Mouse (Mus musculus): ENCODE data around the gene Ston1. TPM values are rescaled to one million over a fixed set of nuclear protein-coding genes. Genes with fewer than 3 reads are reported as not detected.

Gene Ston1
- polyA plus RNA-seq, 1 experiment: 34.6 TPM

GRCm38 (mm10) chr17:88621374-88621773, 23.9 kb downstream of the Ston1 start:
- Histone ChIP-seq H3K4me3 (ENCODE audit: insufficient read depth, poor library complexity, severe bottlenecking) (no peak overlapping the region), H3K27me3 (ENCODE audit: control insufficient read depth, insufficient read depth, insufficient read length) (no peaks in the 10 kb centered on the region), H3K79me2 (ENCODE audit: control insufficient read depth, insufficient read depth) (peaks cover 58% of the 10 kb centered on the region), H3K36me3 (ENCODE audit: control insufficient read depth, insufficient read depth) (peaks cover 24% of the 10 kb centered on the region), H3K79me3 (ENCODE audit: low read depth) (peaks cover 25% of the 10 kb centered on the region), H3ac (ENCODE audit: control insufficient read depth, insufficient read length, low read depth) (no peak overlapping the region)
- no peak for TF ChIP-seq MAX (IDR thresholded peaks at IDR 0.05)
- TF ChIP-seq MYOG (IDR thresholded peaks at IDR 0.05; ENCODE audit: control insufficient read depth, extremely low read depth, insufficient read length): no peak
- TF ChIP-seq USF1 (IDR thresholded peaks at IDR 0.05; ENCODE audit: low read depth): no peak
- no peak for TF ChIP-seq CTCF (IDR thresholded peaks at IDR 0.05; ENCODE audit: control insufficient read depth, insufficient read depth, insufficient read length)
- TF ChIP-seq FOSL1 (IDR thresholded peaks at IDR 0.05; ENCODE audit: insufficient read depth, low read length, poor library complexity, severe bottlenecking): no peak
- TF ChIP-seq CEBPB (IDR thresholded peaks at IDR 0.05; ENCODE audit: low read depth): no peak

- no peak for TF ChIP-seq USF1 (IDR thresholded peaks at IDR 0.05; ENCODE audit: low read depth)
- no peak for TF ChIP-seq MYOG (IDR thresholded peaks at IDR 0.05; ENCODE audit: control insufficient read depth, extremely low read depth, insufficient read length)
- no peak for TF ChIP-seq MYOD1 (IDR thresholded peaks at IDR 0.05; ENCODE audit: control insufficient read depth, insufficient read length, low read depth)
- TF ChIP-seq MAX (IDR thresholded peaks at IDR 0.05): no peak
- TF ChIP-seq FOSL1 (IDR thresholded peaks at IDR 0.05; ENCODE audit: insufficient read depth, low read length, poor library complexity, severe bottlenecking): no peak
- no peak for TF ChIP-seq CTCF (IDR thresholded peaks at IDR 0.05; ENCODE audit: control insufficient read depth, insufficient read depth, insufficient read length)
- no peak for TF ChIP-seq CEBPB (IDR thresholded peaks at IDR 0.05; ENCODE audit: low read depth)
- peaks cover 63% of the 10 kb centered on the region for H3K79me2 ChIP-seq (ENCODE audit: control insufficient read depth, insufficient read depth)
Observed at GRCm38 (mm10) chr17:88622711-88623110, 25.2 kb downstream of the Ston1 start.

GRCm38 (mm10) chr17:88624386-88624785, 26.9 kb downstream of the Ston1 start:
- no peak for TF ChIP-seq MYOG (IDR thresholded peaks at IDR 0.05; ENCODE audit: control insufficient read depth, extremely low read depth, insufficient read length)
- TF ChIP-seq CEBPB (IDR thresholded peaks at IDR 0.05; ENCODE audit: low read depth): no peak
- Histone ChIP-seq H3K79me3 (ENCODE audit: low read depth) (peaks cover 36% of the 10 kb centered on the region), H3K36me3 (ENCODE audit: control insufficient read depth, insufficient read depth) (peaks cover 19% of the 10 kb centered on the region), H3ac (ENCODE audit: control insufficient read depth, insufficient read length, low read depth) (no peak overlapping the region), H3K4me3 (ENCODE audit: insufficient read depth, poor library complexity, severe bottlenecking) (no peak overlapping the region), H3K79me2 (ENCODE audit: control insufficient read depth, insufficient read depth) (peaks cover 78% of the 10 kb centered on the region), H3K27me3 (ENCODE audit: control insufficient read depth, insufficient read depth, insufficient read length) (no peaks in the 10 kb centered on the region)

More at GRCm38 (mm10) chr17:88622711-88623110, 25.2 kb downstream of the Ston1 start:
- H3K79me3 ChIP-seq (ENCODE audit: low read depth): peaks cover 26% of the 10 kb centered on the region
- H3ac ChIP-seq (ENCODE audit: control insufficient read depth, insufficient read length, low read depth): no peak overlapping the region
- H3K36me3 ChIP-seq (ENCODE audit: control insufficient read depth, insufficient read depth): peaks cover 19% of the 10 kb centered on the region
- no peaks in the 10 kb centered on the region for H3K27me3 ChIP-seq (ENCODE audit: control insufficient read depth, insufficient read depth, insufficient read length)
- no peak overlapping the region for H3K4me3 ChIP-seq (ENCODE audit: insufficient read depth, poor library complexity, severe bottlenecking)

GRCm38 (mm10) chr17:88625350-88625749, 27.9 kb downstream of the Ston1 start:
- H3K27me3 ChIP-seq (ENCODE audit: control insufficient read depth, insufficient read depth, insufficient read length): no peaks in the 10 kb centered on the region
- peaks cover 19% of the 10 kb centered on the region for H3K36me3 ChIP-seq (ENCODE audit: control insufficient read depth, insufficient read depth)
- peaks cover 87% of the 10 kb centered on the region for H3K79me2 ChIP-seq (ENCODE audit: control insufficient read depth, insufficient read depth)
- no peak overlapping the region for H3K4me3 ChIP-seq (ENCODE audit: insufficient read depth, poor library complexity, severe bottlenecking)
- H3K79me3 ChIP-seq (ENCODE audit: low read depth): peaks cover 41% of the 10 kb centered on the region
- TF ChIP-seq MYOG (IDR thresholded peaks at IDR 0.05; ENCODE audit: control insufficient read depth, extremely low read depth, insufficient read length) (no peak), USF1 (IDR thresholded peaks at IDR 0.05; ENCODE audit: low read depth) (no peak), CTCF (IDR thresholded peaks at IDR 0.05; ENCODE audit: control insufficient read depth, insufficient read depth, insufficient read length) (no peak), CEBPB (IDR thresholded peaks at IDR 0.05; ENCODE audit: low read depth) (no peak), FOSL1 (IDR thresholded peaks at IDR 0.05; ENCODE audit: insufficient read depth, low read length, poor library complexity, severe bottlenecking) (no peak), MAX (IDR thresholded peaks at IDR 0.05) (no peak), MYOD1 (IDR thresholded peaks at IDR 0.05; ENCODE audit: control insufficient read depth, insufficient read length, low read depth) (no peak)
- H3ac ChIP-seq (ENCODE audit: control insufficient read depth, insufficient read length, low read depth): no peak overlapping the region

GRCm38 (mm10) chr17:88625931-88626330, 28.4 kb downstream of the Ston1 start:
- H3K27me3 ChIP-seq (ENCODE audit: control insufficient read depth, insufficient read depth, insufficient read length): no peaks in the 10 kb centered on the region
- no peak overlapping the region for H3K4me3 ChIP-seq (ENCODE audit: insufficient read depth, poor library complexity, severe bottlenecking)
- TF ChIP-seq USF1 (IDR thresholded peaks at IDR 0.05; ENCODE audit: low read depth): peak; percentile 25
- TF ChIP-seq CEBPB (IDR thresholded peaks at IDR 0.05; ENCODE audit: low read depth): peak; percentile 92
- no peak for TF ChIP-seq FOSL1 (IDR thresholded peaks at IDR 0.05; ENCODE audit: insufficient read depth, low read length, poor library complexity, severe bottlenecking)
- TF ChIP-seq MYOD1 (IDR thresholded peaks at IDR 0.05; ENCODE audit: control insufficient read depth, insufficient read length, low read depth): no peak
- peaks cover 44% of the 10 kb centered on the region for H3K79me3 ChIP-seq (ENCODE audit: low read depth)
- peaks cover 93% of the 10 kb centered on the region for H3K79me2 ChIP-seq (ENCODE audit: control insufficient read depth, insufficient read depth)
- H3ac ChIP-seq (ENCODE audit: control insufficient read depth, insufficient read length, low read depth): no peak overlapping the region
- H3K36me3 ChIP-seq (ENCODE audit: control insufficient read depth, insufficient read depth): peaks cover 19% of the 10 kb centered on the region

GRCm38 (mm10) chr17:88626347-88626811, 28.9 kb downstream of the Ston1 start:
- H3K36me3 ChIP-seq (ENCODE audit: control insufficient read depth, insufficient read depth): peaks cover 19% of the 10 kb centered on the region
- peak overlapping the region; percentile 30 for H3K4me3 ChIP-seq (ENCODE audit: insufficient read depth, poor library complexity, severe bottlenecking)
- peak overlapping the region; percentile 61 for H3ac ChIP-seq (ENCODE audit: control insufficient read depth, insufficient read length, low read depth)
- no peaks in the 10 kb centered on the region for H3K27me3 ChIP-seq (ENCODE audit: control insufficient read depth, insufficient read depth, insufficient read length)
- peaks cover 93% of the 10 kb centered on the region for H3K79me2 ChIP-seq (ENCODE audit: control insufficient read depth, insufficient read depth)
- peak; percentile 12 for TF ChIP-seq MAX (IDR thresholded peaks at IDR 0.05)
- TF ChIP-seq USF1 (IDR thresholded peaks at IDR 0.05; ENCODE audit: low read depth): no peak
- H3K79me3 ChIP-seq (ENCODE audit: low read depth): peaks cover 46% of the 10 kb centered on the region

Data from C2C12 (cell line).